ENCODE assay signal across 1 mouse cellular context in genomic region chr10:80603364-80603763, GRCm38 (mm10).
TF ChIP-seq lines count a peak whose summit lies in the region.

No protein-coding gene starts in this region.

TF ChIP-seq in CH12.LX, 34 proteins besides CTCF, POLR2A, EP300 and RAD21 (continued from another document):
- TF ChIP-seq HCFC1 (IDR thresholded peaks at IDR 0.05; ENCODE audit: low read depth, low read length): no peak
- TF ChIP-seq USF2 (conservative IDR thresholded peaks at IDR 0.05; ENCODE audit: low read depth, low read length): no peak
- no peak for TF ChIP-seq GABPA (IDR thresholded peaks at IDR 0.05; ENCODE audit: insufficient replicate concordance, low read depth, low read length)
- TF ChIP-seq KAT2A (IDR thresholded peaks at IDR 0.05; ENCODE audit: insufficient replicate concordance, low read length): no peak
- no peak for TF ChIP-seq JUN (IDR thresholded peaks at IDR 0.05; ENCODE audit: insufficient read depth, low read depth, low read length)
- no peak for TF ChIP-seq NRF1 (IDR thresholded peaks at IDR 0.05; ENCODE audit: low read depth, low read length)
- no peak for TF ChIP-seq UBTF (IDR thresholded peaks at IDR 0.05; ENCODE audit: low read depth, low read length)
- no peak for TF ChIP-seq ZNF384 (IDR thresholded peaks at IDR 0.05; ENCODE audit: low read depth, low read length)
- TF ChIP-seq TBP (conservative IDR thresholded peaks at IDR 0.05; ENCODE audit: low read depth, low read length): no peak
- no peak for TF ChIP-seq CHD1 (IDR thresholded peaks at IDR 0.05; ENCODE audit: low read depth, low read length)
- TF ChIP-seq RCOR1 (conservative IDR thresholded peaks at IDR 0.05; ENCODE audit: low read depth, low read length): no peak
